Mouse (Mus musculus) lung, adult 2 months (tissue): ENCODE measurements at regions not wholly inside any gene's neighbourhood (a gene's known extent, or its start where the extent isn't known, plus 50 kb on each side); places are given as distances from the start of the nearest gene placed in this dataset.

Source experiments
- CTCF ChIP-seq: fragments of 200-500 bp; IDR thresholded peaks from 2 replicates; pipeline ENCODE4 v1.5.1; 2011; ENCODE audit warnings: mild to moderate bottlenecking, low read length, control low read depth; ENCODE audit not compliant: insufficient read depth
- POLR2A ChIP-seq: fragments of 200-500 bp; IDR thresholded peaks from 2 replicates; pipeline ENCODE4 v1.6.1; 2011; ENCODE audit warnings: low read depth, mild to moderate bottlenecking, control low read depth, low read length, borderline replicate concordance; ENCODE audit errors: extremely low read depth

DNA sequence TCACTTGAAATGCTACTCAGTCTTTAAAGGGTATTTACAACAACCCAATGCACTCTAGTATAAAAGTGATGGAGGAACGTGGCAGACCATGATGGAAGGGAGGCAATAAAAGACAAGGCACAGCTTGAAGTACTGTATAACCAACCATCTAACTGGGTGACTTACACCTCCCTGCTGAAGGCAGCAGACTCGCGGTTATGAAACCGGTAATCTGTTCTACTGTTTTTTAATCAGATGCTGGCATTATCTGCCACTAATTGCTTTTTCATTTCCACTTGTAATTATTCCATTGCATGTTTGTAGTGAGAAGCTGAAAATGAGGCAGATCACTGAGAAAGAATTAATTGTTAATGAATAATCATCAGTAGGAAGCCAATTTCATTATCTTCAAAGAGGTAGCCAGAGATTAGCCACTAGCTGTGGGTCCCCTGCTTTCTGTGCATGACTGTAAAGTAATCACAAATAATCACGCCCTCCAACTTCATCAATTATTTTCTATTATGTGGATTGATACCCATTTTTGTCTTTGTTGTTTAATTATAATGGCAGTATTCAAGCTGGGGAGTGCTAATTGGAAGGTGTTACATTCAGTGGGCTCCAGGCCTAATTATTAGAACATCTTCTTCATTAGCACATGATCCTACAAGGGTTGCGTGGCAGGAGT lies 103.1 kb upstream of the Itga4 start:
- TF ChIP-seq CTCF: no peak
- TF ChIP-seq POLR2A: no peak
